Comparison of ENCODE assay signal across 21 mouse cellular contexts in genomic region chr17:34281836-34282235, GRCm38 (mm10). TPM values are rescaled to one million over a fixed set of nuclear protein-coding genes. Genes with fewer than 3 reads are reported as not detected.
"Had no signal": no experiment of that assay in that cellular context is flagged by ENCODE, and none has a peak within 500 bp of the region (broad histone marks: within the 10 kb centered on the region; RNA-seq: fewer than 3 reads in every experiment).

No protein-coding gene starts in this region.

- H3K27me3 ChIP-seq: neural tube, embryonic 12.5 days; neural tube, embryonic 13.5 days; stomach, embryonic 15.5 days had no signal

- H3K4me1 ChIP-seq: neural tube, embryonic 12.5 days; neural tube, embryonic 13.5 days; neural tube, embryonic 15.5 days; stomach, embryonic 15.5 days had no signal

- DNase-seq: retina, postnatal 1 day; right cerebral cortex, adult 18-20 months; right cerebral cortex, postnatal 14 days; right cerebral cortex, postnatal 25 days; right cerebral cortex, postnatal 4 days; spleen, adult 18-20 months; thymus, adult 18-20 months; thymus, adult 2 months; thymus, postnatal 14 days; thymus, postnatal 25 days; thymus, postnatal 36 days had no signal

- H3K27ac ChIP-seq: neural tube, embryonic 12.5 days; neural tube, embryonic 13.5 days; neural tube, embryonic 15.5 days; stomach, embryonic 15.5 days; stomach, postnatal 0 days had no signal

- H3K9me3 ChIP-seq: neural tube, embryonic 12.5 days; neural tube, embryonic 13.5 days; stomach, embryonic 15.5 days had no signal

- H3K4me3 ChIP-seq: neural tube, embryonic 12.5 days; neural tube, embryonic 13.5 days; neural tube, embryonic 15.5 days; stomach, embryonic 15.5 days had no signal

- H3K9ac ChIP-seq: neural tube, embryonic 12.5 days; neural tube, embryonic 13.5 days; neural tube, embryonic 15.5 days; stomach, embryonic 15.5 days had no signal

- H3K4me2 ChIP-seq: neural tube, embryonic 12.5 days; neural tube, embryonic 13.5 days; neural tube, embryonic 15.5 days; stomach, embryonic 15.5 days had no signal

- H3K36me3 ChIP-seq: neural tube, embryonic 12.5 days; neural tube, embryonic 13.5 days; neural tube, embryonic 15.5 days; stomach, embryonic 15.5 days had no signal

RNA-seq across cellular contexts. Expression of gene H2-Aa, which starts 5.8 kb away (rescaled TPM):
- polyA plus RNA-seq: neural tube, embryonic 11.5 days had no signal

RNA-seq across cellular contexts. Expression of gene H2-Ob, which starts 43.1 kb away (rescaled TPM):
- polyA plus RNA-seq: neural tube, embryonic 11.5 days; neural tube, embryonic 12.5 days; neural tube, embryonic 13.5 days; neural tube, embryonic 14.5 days had no signal

RNA-seq across cellular contexts. Expression of gene H2-Eb2, which starts 43.6 kb away (rescaled TPM):
- polyA plus RNA-seq: neural tube, embryonic 11.5 days; neural tube, embryonic 12.5 days; stomach, embryonic 14.5 days; stomach, embryonic 15.5 days; stomach, embryonic 16.5 days; stomach, postnatal 0 days; testis, adult 2 months had no signal
